Comparison of ENCODE assay signal across 11 mouse cellular contexts in the genomic region with DNA sequence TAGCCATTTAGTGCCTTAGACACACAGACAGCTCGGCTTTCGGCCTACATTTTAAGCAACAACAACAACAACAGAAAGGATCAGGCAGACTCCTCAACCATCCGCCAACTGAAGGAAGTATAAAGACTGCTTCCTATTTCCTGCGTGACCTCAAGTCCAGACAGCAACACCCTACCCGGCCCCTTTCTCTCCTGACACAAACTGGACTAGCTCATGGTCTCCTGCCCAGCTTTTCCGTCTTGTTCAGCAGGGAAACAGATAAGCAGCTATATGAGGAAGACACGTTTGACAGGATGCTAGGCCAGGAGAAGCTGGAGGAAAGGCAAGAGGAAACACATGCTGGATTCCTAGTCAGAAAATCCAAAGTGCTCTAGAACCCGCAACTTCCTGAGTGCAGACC.
A peak's percentile ranks its signal among the peaks of the same experiment; 100 is the strongest.
DNase-seq lines count a peak whose midpoint lies in the region; ATAC-seq and TF ChIP-seq lines count a peak whose summit lies in the region.
"Had no signal": no experiment of that assay in that cellular context is flagged by ENCODE, and none has a peak within 500 bp of the region (broad histone marks: within the 10 kb centered on the region; RNA-seq: fewer than 3 reads in every experiment).

No protein-coding gene starts in this region.

- no peak overlapping the region for H3K4me3 ChIP-seq in kidney, adult 2 months (ENCODE audit: insufficient read depth, low read depth, low read length)
- H3K4me3 ChIP-seq in stomach, embryonic 16.5 days (replicated peaks; ENCODE audit: low read length) = no peak overlapping the region
- H3K4me3 ChIP-seq in stomach, postnatal 0 days (ENCODE audit: low read depth, low read length) = no peak overlapping the region
- H3K4me3 ChIP-seq: lung, embryonic 15.5 days; neural tube, embryonic 12.5 days had no signal

- no peaks in the 10 kb centered on the region for H3K27me3 ChIP-seq in kidney, adult 2 months (replicated peaks; ENCODE audit: control insufficient read depth, insufficient read depth, low read length)
- H3K27me3 ChIP-seq in stomach, embryonic 16.5 days (ENCODE audit: control insufficient read depth, insufficient read depth, low read length) = no peaks in the 10 kb centered on the region
- no peaks in the 10 kb centered on the region for H3K27me3 ChIP-seq in stomach, postnatal 0 days (ENCODE audit: control insufficient read depth, insufficient read depth, low read length)
- H3K27me3 ChIP-seq: lung, embryonic 15.5 days; neural tube, embryonic 12.5 days had no signal

- no peak for TF ChIP-seq EP300 in stomach, postnatal 0 days (optimal IDR thresholded peaks at IDR 0.05)

- TF ChIP-seq CTCF in kidney, adult 2 months (conservative IDR thresholded peaks at IDR 0.05; ENCODE audit: insufficient read depth, insufficient read length, low read depth, low read length) = no peak
- TF ChIP-seq CTCF in stomach, postnatal 0 days (IDR thresholded peaks at IDR 0.05; ENCODE audit: low read depth) = no peak

- peak; percentile 11 for DNase-seq in adrenal gland, adult 2 months
- no peak for DNase-seq in adrenal gland, postnatal 10 days
- peak; percentile 20 for DNase-seq in kidney, adult 2 months
- DNase-seq in kidney, postnatal 36 days = no peak
- DNase-seq in stomach, postnatal 0 days (ENCODE audit: low spot score) = no peak
- no peak for DNase-seq in frontal cortex, postnatal 25 days (ENCODE audit: low spot score in 2 of 2)
- no peak for DNase-seq in urinary bladder, postnatal 4 days (ENCODE audit: low spot score in 2 of 2)
- DNase-seq: cerebellum, postnatal 14 days had no signal

- WGBS in kidney, adult 2 months = 73% methylated on average over 8 of the region's 8 CpGs
- 67% methylated on average over 8 of the region's 8 CpGs for WGBS in stomach, embryonic 16.5 days
- WGBS in stomach, postnatal 0 days = 72% methylated on average over 8 of the region's 8 CpGs

- no peak overlapping the region for H3K4me2 ChIP-seq in stomach, embryonic 16.5 days (ENCODE audit: low read depth, low read length)
- no peak overlapping the region for H3K4me2 ChIP-seq in stomach, postnatal 0 days (replicated peaks; ENCODE audit: low read depth)
- H3K4me2 ChIP-seq: lung, embryonic 15.5 days; neural tube, embryonic 12.5 days had no signal

- H3K27ac ChIP-seq in kidney, adult 2 months (ENCODE audit: insufficient read depth, low read depth, low read length) = no peak overlapping the region
- peak overlapping the region; percentile 12 for H3K27ac ChIP-seq in stomach, embryonic 16.5 days (ENCODE audit: low read length)
- H3K27ac ChIP-seq in stomach, postnatal 0 days (replicated peaks) = no peak overlapping the region
- H3K27ac ChIP-seq: lung, embryonic 15.5 days; neural tube, embryonic 12.5 days had no signal

- no peak for ATAC-seq in stomach, embryonic 16.5 days (ENCODE audit: insufficient read depth, low FRiP score)
- ATAC-seq in stomach, postnatal 0 days (ENCODE audit: low FRiP score, low TSS enrichment) = no peak

- H3K9me3 ChIP-seq in stomach, embryonic 16.5 days (replicated peaks; ENCODE audit: control insufficient read depth, low read length) = no peaks in the 10 kb centered on the region
- no peaks in the 10 kb centered on the region for H3K9me3 ChIP-seq in stomach, postnatal 0 days (ENCODE audit: control insufficient read depth, low read length)
- H3K9me3 ChIP-seq: lung, embryonic 15.5 days; neural tube, embryonic 12.5 days had no signal

- no peak overlapping the region for H3K9ac ChIP-seq in stomach, embryonic 16.5 days (ENCODE audit: low read length)
- H3K9ac ChIP-seq in stomach, postnatal 0 days (ENCODE audit: low read length) = no peak overlapping the region
- H3K9ac ChIP-seq: lung, embryonic 15.5 days; neural tube, embryonic 12.5 days had no signal

- no peaks in the 10 kb centered on the region for H3K36me3 ChIP-seq in kidney, adult 2 months (ENCODE audit: control insufficient read depth, insufficient read depth, low read length)
- no peaks in the 10 kb centered on the region for H3K36me3 ChIP-seq in stomach, embryonic 16.5 days (ENCODE audit: control insufficient read depth, insufficient read depth, low read length)
- H3K36me3 ChIP-seq in stomach, postnatal 0 days (ENCODE audit: control insufficient read depth, insufficient read depth, low read length) = no peaks in the 10 kb centered on the region
- H3K36me3 ChIP-seq: lung, embryonic 15.5 days; neural tube, embryonic 12.5 days had no signal

- H3K4me1 ChIP-seq in kidney, adult 2 months (ENCODE audit: control insufficient read depth, insufficient read depth, low read length) = no peaks in the 10 kb centered on the region
- H3K4me1 ChIP-seq in stomach, embryonic 16.5 days (ENCODE audit: control insufficient read depth, insufficient read depth, low read length) = peaks cover 14% of the 10 kb centered on the region; the same call in 1 of the 2 replicates
- no peaks in the 10 kb centered on the region for H3K4me1 ChIP-seq in stomach, postnatal 0 days (replicated peaks; ENCODE audit: control insufficient read depth, insufficient read depth)

- TF ChIP-seq POLR2A in kidney, adult 2 months (IDR thresholded peaks at IDR 0.05; ENCODE audit: low read depth, low read length) = no peak

Comparison
In these comparisons a context has a peak if more than half of its experiments do, and no peak if none do; other contexts are left out.
1. DNase-seq: peak in adrenal gland, adult 2 months (single experiment) and kidney, adult 2 months (single experiment); none in adrenal gland, postnatal 10 days (single experiment), kidney, postnatal 36 days (0 of 2), stomach, postnatal 0 days (single experiment), frontal cortex, postnatal 25 days (0 of 2) and urinary bladder, postnatal 4 days (0 of 2).